Mouse (Mus musculus): Measurements from ENCODE around the gene Eno1. TPM values are rescaled to one million over a fixed set of nuclear protein-coding genes. Genes with fewer than 3 reads are reported as not detected.

The Eno1 gene
- total RNA-seq (2014; fragmentation: Nextera tagmentation) = 705 and 806 TPM in 2 replicates
- total RNA-seq (2017) = 688 and 864 TPM in 2 replicates
- polyA plus RNA-seq (2012) = 1,261 and 1,939 TPM in 2 replicates

GRCm38 (mm10) chr4:150236521-150237481 is at the start of gene Eno1:
Gene Eno1 (plus strand): TSS chr4:150236721.
- peaks cover 57% of the 10 kb centered on the region for H3K4me1 ChIP-seq (ENCODE audit: insufficient read depth, low read depth, low read length)
- no peaks in the 10 kb centered on the region for H3K9me3 ChIP-seq (replicated peaks)
- TF ChIP-seq TAL1 (conservative IDR thresholded peaks at IDR 0.05; ENCODE audit: low read depth, low read length) (no peak), POLR2AphosphoS5 (IDR thresholded peaks at IDR 0.05; ENCODE audit: insufficient replicate concordance, low read depth, low read length) (no peak), CTCF (IDR thresholded peaks at IDR 0.05; ENCODE audit: low read depth, low read length) (no peak)
- peak; percentile 89 for DNase-seq (ENCODE audit: low spot score)
- peaks cover 37% of the 10 kb centered on the region for H3K36me3 ChIP-seq (replicated peaks)
- H3K27me3 ChIP-seq (ENCODE audit: insufficient read depth, low read length) = peaks cover 4% of the 10 kb centered on the region
- peak within 1 kb of the TSS; percentile 99 for H3K4me3 ChIP-seq (ENCODE audit: low read depth, low read length)
- ATAC-seq (ENCODE audit: extremely low read depth, insufficient number of reproducible peaks, low FRiP score, poor library complexity, severe bottlenecking) = peak; percentile 87

GRCm38 (mm10) chr4:150188236-150188635 is 48.3 kb upstream of the Eno1 start:
- no peak for DNase-seq (ENCODE audit: low spot score)
- Histone ChIP-seq H3K36me3 (replicated peaks) (no peaks in the 10 kb centered on the region), H3K9me3 (replicated peaks) (no peaks in the 10 kb centered on the region), H3K4me3 (ENCODE audit: low read depth, low read length) (no peak overlapping the region), H3K4me1 (ENCODE audit: insufficient read depth, low read depth, low read length) (peaks cover 2% of the 10 kb centered on the region; the same call in 1 of the 2 replicates), H3K27me3 (ENCODE audit: insufficient read depth, low read length) (peaks cover 16% of the 10 kb centered on the region)
- no peak for ATAC-seq (ENCODE audit: extremely low read depth, insufficient number of reproducible peaks, low FRiP score, poor library complexity, severe bottlenecking)
- TF ChIP-seq POLR2AphosphoS5 (IDR thresholded peaks at IDR 0.05; ENCODE audit: insufficient replicate concordance, low read depth, low read length) (no peak), TAL1 (conservative IDR thresholded peaks at IDR 0.05; ENCODE audit: low read depth, low read length) (no peak), GATA1 (IDR thresholded peaks at IDR 0.05; ENCODE audit: borderline replicate concordance, low read length) (no peak), GATA2 (IDR thresholded peaks at IDR 0.05; ENCODE audit: borderline replicate concordance, low read depth, low read length) (no peak), CTCF (IDR thresholded peaks at IDR 0.05; ENCODE audit: low read depth, low read length) (no peak)

GRCm38 (mm10) chr4:150192199-150192598 is 44.3 kb upstream of the Eno1 start:
- DNase-seq (ENCODE audit: low spot score) = no peak
- H3K9me3 ChIP-seq (replicated peaks) = no peaks in the 10 kb centered on the region
- peaks cover 5% of the 10 kb centered on the region; the same call in 1 of the 2 replicates for H3K4me1 ChIP-seq (ENCODE audit: insufficient read depth, low read depth, low read length)
- H3K36me3 ChIP-seq (replicated peaks) = no peaks in the 10 kb centered on the region
- ATAC-seq (ENCODE audit: extremely low read depth, insufficient number of reproducible peaks, low FRiP score, poor library complexity, severe bottlenecking) = no peak
- H3K27me3 ChIP-seq (ENCODE audit: insufficient read depth, low read length) = peaks cover 30% of the 10 kb centered on the region
- H3K4me3 ChIP-seq (ENCODE audit: low read depth, low read length) = no peak overlapping the region
- TF ChIP-seq GATA2 (IDR thresholded peaks at IDR 0.05; ENCODE audit: borderline replicate concordance, low read depth, low read length) (no peak), TAL1 (conservative IDR thresholded peaks at IDR 0.05; ENCODE audit: low read depth, low read length) (no peak), GATA1 (IDR thresholded peaks at IDR 0.05; ENCODE audit: borderline replicate concordance, low read length) (no peak), POLR2AphosphoS5 (IDR thresholded peaks at IDR 0.05; ENCODE audit: insufficient replicate concordance, low read depth, low read length) (no peak), CTCF (IDR thresholded peaks at IDR 0.05; ENCODE audit: low read depth, low read length) (no peak)

GRCm38 (mm10) chr4:150193915-150194314 is 42.6 kb upstream of the Eno1 start:
- no peak overlapping the region for H3K4me3 ChIP-seq (ENCODE audit: low read depth, low read length)
- DNase-seq (ENCODE audit: low spot score) (no peak), ATAC-seq (ENCODE audit: extremely low read depth, insufficient number of reproducible peaks, low FRiP score, poor library complexity, severe bottlenecking) (no peak; the same call in 1 of the 2 replicates)
- H3K9me3 ChIP-seq (replicated peaks) = no peaks in the 10 kb centered on the region
- H3K27me3 ChIP-seq (ENCODE audit: insufficient read depth, low read length) = peaks cover 34% of the 10 kb centered on the region
- peaks cover 5% of the 10 kb centered on the region; the same call in 1 of the 2 replicates for H3K4me1 ChIP-seq (ENCODE audit: insufficient read depth, low read depth, low read length)
- no peaks in the 10 kb centered on the region for H3K36me3 ChIP-seq (replicated peaks)
- peak; percentile 82 for TF ChIP-seq CTCF (IDR thresholded peaks at IDR 0.05; ENCODE audit: low read depth, low read length)
- TF ChIP-seq POLR2AphosphoS5 (IDR thresholded peaks at IDR 0.05; ENCODE audit: insufficient replicate concordance, low read depth, low read length) = no peak
- no peak for TF ChIP-seq GATA2 (IDR thresholded peaks at IDR 0.05; ENCODE audit: borderline replicate concordance, low read depth, low read length)
- no peak for TF ChIP-seq GATA1 (IDR thresholded peaks at IDR 0.05; ENCODE audit: borderline replicate concordance, low read length)
- TF ChIP-seq TAL1 (conservative IDR thresholded peaks at IDR 0.05; ENCODE audit: low read depth, low read length) = no peak

- DNase-seq (ENCODE audit: low spot score) (no peak), ATAC-seq (ENCODE audit: extremely low read depth, insufficient number of reproducible peaks, low FRiP score, poor library complexity, severe bottlenecking) (no peak)
- Histone ChIP-seq H3K4me3 (ENCODE audit: low read depth, low read length) (no peak overlapping the region), H3K36me3 (replicated peaks) (no peaks in the 10 kb centered on the region), H3K9me3 (replicated peaks) (no peaks in the 10 kb centered on the region), H3K4me1 (ENCODE audit: insufficient read depth, low read depth, low read length) (peaks cover 13% of the 10 kb centered on the region; the same call in 1 of the 2 replicates), H3K27me3 (ENCODE audit: insufficient read depth, low read length) (peaks cover 64% of the 10 kb centered on the region)
- TF ChIP-seq GATA2 (IDR thresholded peaks at IDR 0.05; ENCODE audit: borderline replicate concordance, low read depth, low read length) (no peak), GATA1 (IDR thresholded peaks at IDR 0.05; ENCODE audit: borderline replicate concordance, low read length) (no peak), POLR2AphosphoS5 (IDR thresholded peaks at IDR 0.05; ENCODE audit: insufficient replicate concordance, low read depth, low read length) (no peak)
Observed at GRCm38 (mm10) chr4:150198268-150198667, 38.3 kb upstream of the Eno1 start.

- no peak within 1 kb of the TSS for H3K4me3 ChIP-seq (ENCODE audit: low read depth, low read length)
- no peaks in the 10 kb centered on the region for H3K9me3 ChIP-seq (replicated peaks)
- H3K27me3 ChIP-seq (ENCODE audit: insufficient read depth, low read length) = peaks cover 81% of the 10 kb centered on the region
- DNase-seq (ENCODE audit: low spot score) = no peak
- H3K36me3 ChIP-seq (replicated peaks) = no peaks in the 10 kb centered on the region
- no peak for ATAC-seq (ENCODE audit: extremely low read depth, insufficient number of reproducible peaks, low FRiP score, poor library complexity, severe bottlenecking)
- TF ChIP-seq CTCF (IDR thresholded peaks at IDR 0.05; ENCODE audit: low read depth, low read length) = no peak
- no peak for TF ChIP-seq GATA1 (IDR thresholded peaks at IDR 0.05; ENCODE audit: borderline replicate concordance, low read length)
- no peak for TF ChIP-seq TAL1 (conservative IDR thresholded peaks at IDR 0.05; ENCODE audit: low read depth, low read length)
- TF ChIP-seq POLR2AphosphoS5 (IDR thresholded peaks at IDR 0.05; ENCODE audit: insufficient replicate concordance, low read depth, low read length) = no peak
- TF ChIP-seq GATA2 (IDR thresholded peaks at IDR 0.05; ENCODE audit: borderline replicate concordance, low read depth, low read length) = no peak
- H3K4me1 ChIP-seq (ENCODE audit: insufficient read depth, low read depth, low read length) = peaks cover 13% of the 10 kb centered on the region; the same call in 1 of the 2 replicates
Observed at GRCm38 (mm10) chr4:150201232-150201631, 35.3 kb upstream of the Eno1 start, which contains the start of gene Car6. Gene Car6 (minus strand): TSS chr4:150201332.

Measured in G1E (cell line).